Mouse (Mus musculus): ENCODE measurements around the gene Ric8b.

Ric8b gene

DNA sequence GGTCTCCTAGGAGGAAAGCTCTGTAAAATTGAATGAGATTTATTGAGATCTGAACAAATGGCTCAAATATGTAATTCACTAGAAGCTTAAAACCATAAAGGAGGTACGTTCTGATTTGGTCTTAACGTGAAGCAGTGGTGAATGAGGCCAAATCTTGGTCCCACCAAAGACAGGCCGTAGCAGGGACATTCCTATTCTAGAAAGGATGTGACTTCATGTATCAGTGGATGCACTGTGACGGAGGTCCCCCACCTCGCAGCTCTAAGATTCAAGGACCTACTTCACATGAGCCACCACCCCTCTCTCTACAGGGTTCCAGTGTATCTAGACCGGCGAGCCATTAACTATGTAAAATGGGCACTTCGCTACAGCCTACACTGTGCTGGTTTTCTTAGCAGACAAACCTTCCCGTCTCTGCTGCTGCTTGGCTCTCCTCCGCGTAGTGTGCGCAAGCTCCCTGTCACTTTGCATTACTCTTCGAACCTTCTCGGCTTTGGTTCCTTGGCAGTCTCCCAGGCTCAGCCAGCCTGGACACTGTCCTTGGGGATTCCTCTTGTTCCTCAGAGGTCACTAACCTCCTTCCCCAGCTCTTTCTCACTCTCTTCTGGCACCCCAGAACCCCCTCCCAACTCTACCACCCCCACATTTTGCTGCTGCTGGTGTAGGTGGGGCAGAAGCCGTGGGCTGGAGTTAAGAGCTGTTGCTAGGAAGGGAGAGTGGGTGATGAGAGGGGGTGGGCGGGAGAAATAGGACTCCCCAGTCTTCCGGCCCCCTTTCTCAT lies 8.2 kb upstream of the Ric8b start:
- DNase-seq (ENCODE audit: low spot score in 2 of 2), result no peak

DNA sequence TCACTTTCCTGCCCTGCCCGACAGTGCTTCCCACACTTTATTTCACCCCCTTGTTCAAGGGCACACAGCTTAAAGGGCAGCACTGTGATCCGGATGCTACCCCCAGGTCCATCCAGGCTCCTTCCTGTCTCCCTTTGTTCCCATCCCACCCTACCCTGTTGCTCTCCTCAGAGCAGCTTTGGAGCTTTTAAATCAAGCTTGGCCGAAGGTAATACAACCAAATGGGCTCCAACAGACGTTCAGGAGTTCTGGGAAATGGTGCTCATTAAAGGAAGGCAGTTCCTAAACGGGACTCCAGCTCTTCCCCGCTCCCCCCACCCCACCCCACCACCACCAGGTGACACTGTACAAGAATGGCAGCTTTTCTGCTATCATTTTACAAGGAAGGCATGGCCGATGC lies 7.2 kb upstream of the Ric8b start:
- DNase-seq (ENCODE audit: low spot score in 2 of 2), result no peak

GRCm38 (mm10) chr10:84910758-84911384 lies 6.5 kb upstream of the Ric8b start:
- DNase-seq (ENCODE audit: low spot score in 2 of 2), result no peak

GRCm38 (mm10) chr10:84913148-84913547 lies 4.3 kb upstream of the Ric8b start:
- DNase-seq (ENCODE audit: low spot score in 2 of 2), result no peak

- DNase-seq (ENCODE audit: low spot score in 2 of 2), result no peak
Observed at GRCm38 (mm10) chr10:84915476-84915875, 1.9 kb upstream of the Ric8b start.

DNA sequence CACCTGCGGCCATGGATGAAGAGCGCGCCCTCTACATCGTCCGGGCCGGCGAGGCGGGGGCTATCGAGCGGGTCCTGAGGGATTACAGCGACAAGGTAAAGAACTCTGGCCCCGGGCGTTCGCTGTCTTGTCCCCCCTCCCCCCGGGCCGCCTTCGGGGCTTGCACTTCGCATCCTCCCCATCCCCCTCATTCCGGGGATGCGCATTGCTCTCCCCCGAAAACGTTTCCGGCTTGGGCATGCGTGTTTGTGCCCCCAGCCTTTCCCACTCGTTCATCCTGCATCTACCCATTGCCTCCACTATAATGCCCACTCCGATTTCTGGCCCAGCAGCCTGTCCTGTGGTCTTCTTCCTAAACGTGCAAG lies 297 bp downstream of the Ric8b start:
- DNase-seq (ENCODE audit: low spot score in 2 of 2), result no peak

DNA sequence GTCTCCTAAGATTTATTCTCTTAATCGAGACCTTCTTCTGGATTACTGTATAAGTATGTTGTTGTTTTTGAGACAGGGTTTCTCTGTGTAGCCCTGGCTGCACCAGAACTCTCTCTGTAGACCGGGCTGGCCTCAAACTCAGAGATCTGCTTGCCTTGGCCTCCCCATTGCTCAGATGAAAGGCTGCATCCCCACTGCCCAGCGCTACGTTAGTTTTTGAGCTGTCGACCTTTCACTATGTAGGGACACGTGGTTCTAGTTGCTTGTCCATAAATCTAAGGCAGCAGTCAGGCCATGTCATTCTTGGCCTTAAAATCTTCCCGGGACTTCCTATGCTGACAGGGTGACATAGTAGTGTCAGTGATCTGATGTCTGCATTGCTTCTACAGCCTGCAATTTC lies 8.9 kb downstream of the Ric8b start:
- DNase-seq (ENCODE audit: low spot score in 2 of 2), result no peak

- DNase-seq (ENCODE audit: low spot score in 2 of 2), result no peak
Observed at GRCm38 (mm10) chr10:84926885-84927284, 9.5 kb downstream of the Ric8b start.

- DNase-seq (ENCODE audit: low spot score in 2 of 2), result no peak
Observed at GRCm38 (mm10) chr10:84928465-84928864, 11.0 kb downstream of the Ric8b start.

DNA sequence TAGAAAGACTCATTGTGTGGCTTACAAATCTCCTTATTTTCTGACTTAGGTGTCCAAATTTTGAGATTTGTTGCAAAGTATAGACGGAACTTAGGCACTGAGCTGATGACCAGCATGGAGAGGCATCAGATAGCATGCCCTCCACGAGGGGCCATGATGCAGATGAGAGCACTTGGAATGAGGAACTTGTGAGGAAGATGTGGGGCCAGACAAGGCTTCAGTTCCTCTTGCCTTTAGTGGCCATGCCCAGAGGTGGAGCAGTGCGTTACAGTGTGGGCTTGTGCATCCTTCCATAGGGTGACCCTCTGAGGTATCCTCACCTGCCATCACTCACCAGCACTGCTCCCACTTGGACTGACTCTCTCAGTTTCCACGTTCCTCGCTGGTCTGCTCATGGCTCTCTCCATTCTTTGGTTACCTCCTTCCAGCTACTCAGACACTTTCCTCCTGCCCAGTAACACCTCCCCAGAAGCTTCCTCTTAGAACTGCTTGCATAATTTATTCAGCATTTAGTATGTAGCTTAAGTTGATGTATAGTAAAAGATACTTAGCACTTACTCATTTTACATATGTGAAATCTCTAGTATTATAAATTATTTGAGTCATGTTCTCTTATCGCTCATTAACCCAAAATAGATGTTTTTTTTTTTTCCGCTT lies 18.3 kb downstream of the Ric8b start:
- peak; percentile 64 to 67 for DNase-seq (ENCODE audit: low spot score in 2 of 2)

- no peak for DNase-seq (ENCODE audit: low spot score in 2 of 2)
Observed at GRCm38 (mm10) chr10:84936832-84937515, 19.6 kb downstream of the Ric8b start.

DNA sequence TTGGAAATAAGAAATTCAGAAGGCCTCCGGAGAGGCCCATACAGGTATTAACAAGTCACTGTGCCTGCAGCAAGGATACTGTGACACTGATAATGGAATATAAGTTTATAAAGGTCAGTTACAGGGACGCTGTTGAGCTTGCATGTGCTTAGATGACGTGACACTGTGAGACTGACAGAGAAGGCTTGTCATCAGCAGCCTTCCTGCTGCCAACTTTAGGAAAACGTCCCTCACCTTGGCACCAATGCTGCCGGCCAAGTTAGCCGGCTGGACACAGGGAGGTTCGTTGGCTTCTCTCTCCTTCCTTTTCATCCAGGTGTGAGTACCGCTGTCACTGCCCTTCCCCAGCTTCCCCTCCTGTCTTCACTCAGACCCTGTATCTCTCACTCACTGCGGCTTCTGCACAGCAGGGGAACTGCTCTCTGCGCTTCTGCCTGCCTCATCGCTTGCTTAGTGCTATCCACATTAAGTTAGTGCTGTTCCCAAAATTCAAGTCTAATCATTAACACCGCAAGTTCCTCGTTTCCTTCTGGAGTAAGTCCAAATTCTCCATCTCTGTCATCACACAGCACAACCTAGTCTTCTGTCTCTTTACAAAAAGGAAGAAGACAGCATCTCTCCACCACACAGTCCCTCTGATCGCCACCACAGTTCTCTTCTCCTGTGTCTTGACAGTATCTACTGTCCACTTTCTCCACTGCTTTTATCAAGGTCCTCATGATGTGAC lies 20.8 kb downstream of the Ric8b start:
- DNase-seq (ENCODE audit: low spot score in 2 of 2), result no peak

DNA sequence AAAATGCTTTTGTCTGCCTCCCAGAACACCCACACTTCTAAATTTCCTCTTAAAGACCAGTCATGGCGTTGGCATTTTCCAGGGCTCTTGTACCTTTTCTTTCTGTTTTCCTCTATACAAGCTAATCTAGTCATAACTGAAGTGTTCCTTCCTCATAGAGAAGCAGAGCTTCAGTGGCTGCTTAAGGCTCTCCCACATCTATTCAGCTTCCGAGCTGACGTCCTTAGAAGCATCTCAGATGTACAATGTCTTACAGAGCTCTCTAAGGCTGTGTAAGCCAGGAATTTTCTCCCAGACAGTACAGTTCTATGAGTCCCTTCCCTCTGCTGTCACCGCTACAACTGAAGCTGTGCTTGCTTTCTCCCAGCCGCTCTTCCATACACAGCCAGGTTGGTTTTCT lies 21.5 kb downstream of the Ric8b start:
- DNase-seq (ENCODE audit: low spot score in 2 of 2), result no peak

DNA sequence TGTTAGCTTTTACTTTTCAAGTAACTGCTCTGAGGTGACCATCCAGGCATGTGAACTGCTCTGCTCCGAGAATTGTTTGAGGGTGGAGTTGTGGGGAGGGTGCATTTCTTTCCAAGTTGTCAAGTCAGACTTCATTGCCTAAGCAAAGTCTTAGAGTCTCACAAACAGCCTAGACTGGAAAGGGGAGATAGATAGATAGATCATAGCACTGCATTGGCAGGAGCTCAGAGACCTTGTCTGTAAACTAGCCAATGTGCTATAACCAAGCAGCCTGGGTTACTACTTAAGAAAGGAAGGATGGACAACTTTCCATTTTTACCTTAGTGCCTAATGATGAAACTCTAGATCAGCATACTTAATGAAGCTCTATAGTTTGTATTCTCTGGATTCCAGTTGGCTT lies 22.9 kb downstream of the Ric8b start:
- DNase-seq (ENCODE audit: low spot score in 2 of 2), result no peak

- DNase-seq (ENCODE audit: low spot score in 2 of 2), result no peak
Observed at GRCm38 (mm10) chr10:84945692-84946091, 28.3 kb downstream of the Ric8b start.

DNA sequence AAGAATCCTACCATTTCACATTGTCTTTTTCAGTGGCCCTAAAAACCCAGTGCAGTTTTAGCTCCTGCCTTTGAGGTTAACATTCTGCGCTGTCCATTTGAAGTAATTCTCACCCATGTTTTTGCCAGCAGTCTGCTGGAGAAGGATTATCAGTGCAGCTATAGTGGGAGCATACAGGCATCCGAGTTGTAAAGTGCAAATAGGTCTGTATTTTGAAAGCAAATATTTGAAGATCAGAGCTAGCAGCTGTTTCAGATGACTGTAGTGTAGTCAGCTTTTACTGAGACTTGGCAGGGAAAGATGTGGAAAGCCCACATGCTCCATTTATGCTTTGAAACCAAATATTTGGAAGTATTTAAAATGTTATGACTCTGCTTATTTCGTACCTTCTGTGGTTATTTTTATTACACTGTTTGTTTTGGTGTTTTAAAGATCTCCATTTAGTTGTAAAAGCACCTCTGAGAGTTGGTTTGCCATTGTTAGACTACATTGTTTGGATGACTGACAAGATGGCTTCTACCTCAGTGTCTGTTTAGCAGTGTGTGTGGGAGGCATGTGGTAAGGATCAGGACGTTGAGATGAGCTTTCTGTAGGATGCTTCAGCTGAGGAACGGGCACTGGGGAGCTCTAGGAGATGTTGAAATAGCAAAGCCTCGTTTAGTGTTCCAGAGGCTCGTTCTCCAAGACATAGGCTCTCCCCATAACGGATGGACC lies 31.7 kb downstream of the Ric8b start:
- no peak for DNase-seq (ENCODE audit: low spot score in 2 of 2)

DNA sequence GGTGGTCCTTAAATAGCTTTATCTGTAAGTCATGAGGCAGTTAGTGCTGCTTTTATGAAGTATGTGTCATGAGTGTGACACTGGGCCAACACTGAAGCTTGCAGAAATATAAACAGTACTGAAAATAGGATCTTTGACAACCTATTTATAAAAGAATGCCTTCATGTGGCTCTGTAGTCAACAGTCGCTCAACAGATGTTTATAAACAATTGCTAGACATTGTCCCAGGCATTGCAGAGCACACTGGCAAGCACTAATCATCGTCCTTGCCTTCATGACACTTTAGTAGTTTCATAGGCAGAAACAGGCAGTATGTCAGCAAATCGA lies 32.2 kb downstream of the Ric8b start:
- DNase-seq (ENCODE audit: low spot score in 2 of 2), result no peak

- DNase-seq (ENCODE audit: low spot score in 2 of 2), result no peak
Observed at GRCm38 (mm10) chr10:84950384-84950783, 33.0 kb downstream of the Ric8b start.

GRCm38 (mm10) chr10:84954236-84954635 lies 36.8 kb downstream of the Ric8b start:
- no peak for DNase-seq (ENCODE audit: low spot score in 2 of 2)

- DNase-seq (ENCODE audit: low spot score in 2 of 2), result no peak
Observed at GRCm38 (mm10) chr10:84956173-84956572, 38.8 kb downstream of the Ric8b start.

DNA sequence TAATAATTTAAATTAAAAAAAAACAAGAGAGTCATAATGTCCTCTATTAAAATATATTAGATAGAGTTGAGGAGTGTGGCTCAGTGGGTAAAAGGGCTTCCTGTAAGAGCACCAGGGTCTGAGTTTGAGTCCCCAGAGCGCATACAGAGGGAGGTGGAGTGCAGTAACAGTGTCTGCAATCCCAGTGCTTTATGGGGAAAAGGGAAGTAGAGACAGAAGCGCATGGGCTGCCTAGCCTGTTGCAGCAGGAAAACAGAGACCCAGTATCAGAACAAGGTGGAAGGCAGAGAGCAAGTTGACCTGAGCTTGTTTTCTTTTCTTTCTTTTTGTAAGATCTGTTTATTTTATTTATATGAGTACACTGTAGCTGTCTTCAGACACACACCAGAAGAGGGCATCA lies 41.2 kb downstream of the Ric8b start:
- DNase-seq (ENCODE audit: low spot score in 2 of 2), result no peak
